Mouse (Mus musculus) myocyte (in vitro differentiated cells): ENCODE measurements at regions not wholly inside any gene's neighbourhood (a gene's known extent, or its start where the extent isn't known, plus 50 kb on each side); places are given as distances from the start of the nearest gene placed in this dataset.

Experiments
- CEBPB ChIP-seq: IDR thresholded peaks from 2 replicates; pipeline ENCODE4 v1.6.1; 2011; ENCODE audit warnings: mild to moderate bottlenecking, moderate library complexity; ENCODE audit not compliant: poor library complexity, insufficient read depth, severe bottlenecking
- E2F4 ChIP-seq: IDR thresholded peaks from one replicate; pipeline ENCODE4 v1.6.1; 2011; ENCODE audit warnings: mild to moderate bottlenecking, control low read depth, moderate library complexity; ENCODE audit not compliant: insufficient read depth
- MAX ChIP-seq: IDR thresholded peaks from one replicate; pipeline ENCODE4 v1.6.1; 2011; ENCODE audit warnings: low read depth, mild to moderate bottlenecking, control low read depth
- POLR2A ChIP-seq: IDR thresholded peaks from one replicate; pipeline ENCODE4 v1.6.1; 2011; ENCODE audit warnings: low read depth, mild to moderate bottlenecking, control low read depth, moderate library complexity; ENCODE audit not compliant: insufficient read length
- POLR2AphosphoS2 ChIP-seq: IDR thresholded peaks from one replicate; pipeline ENCODE4 v1.6.1; 2011; ENCODE audit warnings: low read depth, control low read depth; ENCODE audit not compliant: insufficient read length
- TCF12 ChIP-seq: IDR thresholded peaks from one replicate; pipeline ENCODE4 v1.6.1; 2011; ENCODE audit warnings: mild to moderate bottlenecking, control low read depth; ENCODE audit not compliant: poor library complexity, insufficient read depth, severe bottlenecking
- TCF3 ChIP-seq: IDR thresholded peaks from one replicate; pipeline ENCODE4 v1.6.1; 2011; ENCODE audit warnings: low read depth, control low read depth; ENCODE audit not compliant: insufficient read length
- USF1 ChIP-seq: IDR thresholded peaks from one replicate; pipeline ENCODE4 v1.6.1; 2011; ENCODE audit warnings: low read depth, mild to moderate bottlenecking, control low read depth, moderate library complexity

DNA sequence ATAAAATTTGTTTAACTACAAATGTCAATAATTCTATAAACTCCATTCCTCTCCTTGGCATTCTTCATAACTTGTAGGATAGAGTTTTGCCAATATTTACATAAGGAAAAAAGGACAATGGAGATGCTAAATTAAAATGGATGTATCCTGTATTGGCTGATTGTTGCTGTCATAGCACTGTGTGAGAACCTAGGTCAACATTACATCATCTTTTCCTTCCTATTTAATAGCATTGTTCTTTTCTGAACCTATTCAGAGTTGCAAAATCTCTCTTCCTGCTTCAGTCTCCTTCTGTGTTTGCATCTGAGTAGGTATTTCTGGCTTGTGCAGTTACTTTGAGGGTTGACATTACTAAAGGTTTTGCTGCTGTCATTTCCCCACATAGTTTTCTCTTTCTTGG is 228.6 kb upstream of the Gk2 start:
- TF ChIP-seq POLR2AphosphoS2 (no peak), POLR2A (no peak), TCF12 (no peak), E2F4 (no peak), USF1 (no peak), MAX (no peak), CEBPB (no peak), TCF3 (no peak)
